Mouse (Mus musculus): ENCODE measurements around the gene Crisp3. TPM values are rescaled to one million over a fixed set of nuclear protein-coding genes. Genes with fewer than 3 reads are reported as not detected.

Crisp3 gene
- total and polyA plus RNA-seq, 3 experiments, result 0.13 TPM; not detected in 2

Other genes with a start within 250 kb of the Crisp3 start
- gene AC192777.2, start 146.8 kb downstream of the Crisp3 start, total RNA-seq (2012; rRNA removed), result not detected in 2 replicates
- gene AC192777.2, start 146.8 kb downstream of the Crisp3 start, total RNA-seq (2014; rRNA removed), result not detected in 2 replicates
- gene AC192777.2, start 146.8 kb downstream of the Crisp3 start, polyA plus RNA-seq (2012; ENCODE audit: insufficient read length, low read depth), result not detected in 2 replicates
- not detected in 2 replicates for gene Pgk2, start 33.6 kb downstream of the Crisp3 start, total RNA-seq (2012; rRNA removed)
- not detected in 2 replicates for gene Pgk2, start 33.6 kb downstream of the Crisp3 start, total RNA-seq (2014; rRNA removed)
- gene Pgk2, start 33.6 kb downstream of the Crisp3 start, polyA plus RNA-seq (2012; ENCODE audit: insufficient read length, low read depth), result not detected in 2 replicates
- gene Crisp1, start 76.9 kb upstream of the Crisp3 start, total RNA-seq (2012; rRNA removed), result not detected in 2 replicates
- not detected in 2 replicates for gene Crisp1, start 76.9 kb upstream of the Crisp3 start, total RNA-seq (2014; rRNA removed)
- gene Crisp1, start 76.9 kb upstream of the Crisp3 start, polyA plus RNA-seq (2012; ENCODE audit: insufficient read length, low read depth), result not detected in 2 replicates

Measured in CH12.LX (cell line).